Mouse (Mus musculus): ENCODE data around the gene Fam126a. TPM values are rescaled to one million over a fixed set of nuclear protein-coding genes. Genes with fewer than 3 reads are reported as not detected.

The Fam126a gene
- total RNA-seq (2021): 10 to 100 TPM; 32.6 to 32.7 TPM
- long read RNA-seq, experiment 1, full-length matches to known transcripts: 15 of 30 reads
- long read RNA-seq, experiment 1, partial matches to known transcripts: 2 of 30 reads
- long read RNA-seq, experiment 1, other reads (novel, unspliced or antisense): 13 of 30 reads
- long read RNA-seq, experiment 2, full-length matches to known transcripts: 22 of 58 reads
- long read RNA-seq, experiment 2, partial matches to known transcripts: 10 of 58 reads
- long read RNA-seq, experiment 2, other reads (novel, unspliced or antisense): 26 of 58 reads

DNA sequence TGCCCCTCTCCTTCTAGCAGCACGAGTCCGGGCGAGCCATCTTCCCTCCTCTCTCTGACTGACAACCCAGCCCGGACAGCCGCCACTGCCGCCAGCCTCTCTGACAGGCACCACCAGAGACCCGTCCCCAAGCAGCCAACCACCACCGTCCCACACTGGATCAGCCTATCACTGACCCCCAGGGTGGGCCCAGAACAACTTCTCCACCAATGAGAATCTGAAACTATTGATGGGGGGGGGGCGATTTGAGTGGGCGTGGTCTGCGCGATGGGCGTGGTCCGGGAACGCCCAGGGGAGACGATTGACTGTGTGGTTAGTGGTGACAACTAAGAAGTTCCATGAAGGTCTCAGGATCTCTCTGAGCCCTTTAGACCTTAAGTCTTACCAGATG is at the start of gene Fam126a:
Gene Fam126a (minus strand): TSS at position 112 of the 391 bp plus-strand sequence.
- peak; percentile 88 to 92 for DNase-seq (ENCODE audit: low spot score in 2 of 2)

DNA sequence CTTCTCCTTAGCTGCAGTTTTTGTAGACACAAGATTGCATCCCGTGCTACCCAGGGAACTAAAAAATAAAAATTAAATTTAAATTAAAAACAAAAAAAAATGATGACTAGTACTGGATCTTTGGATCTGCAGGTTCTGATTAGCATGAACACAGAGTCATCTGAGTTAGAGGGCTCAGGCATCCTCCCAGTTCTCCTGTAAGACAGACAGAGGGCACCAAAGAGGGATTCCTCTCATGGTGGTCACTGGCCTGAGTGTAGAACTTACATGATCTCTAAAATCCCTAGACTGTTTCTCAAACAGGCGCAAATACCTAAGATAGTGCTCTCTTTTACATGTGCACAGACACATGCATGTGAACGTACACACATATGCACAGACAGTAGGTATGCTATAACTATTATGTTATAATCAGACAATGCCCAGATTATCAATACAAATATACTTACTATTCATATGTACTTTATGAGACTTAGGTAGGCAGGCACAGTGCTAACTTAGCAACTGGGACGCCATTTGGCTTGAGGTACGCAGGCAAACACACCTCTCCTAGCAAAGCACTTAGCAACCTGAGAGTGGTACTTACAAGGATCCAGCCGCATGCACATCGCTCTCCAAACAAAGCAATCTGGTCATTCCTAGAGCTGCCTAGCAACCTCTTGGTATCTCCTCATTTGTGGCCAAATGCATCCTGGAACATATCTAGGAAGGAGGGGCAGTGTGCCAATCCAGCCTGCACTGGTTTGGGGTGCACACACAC is 48.1 kb upstream of the Fam126a start:
- no peak for DNase-seq (ENCODE audit: low spot score in 2 of 2)

- no peak for DNase-seq (ENCODE audit: low spot score in 2 of 2)
Observed at GRCm38 (mm10) chr5:24077739-24078306, 47.3 kb upstream of the Fam126a start.

- DNase-seq (ENCODE audit: low spot score in 2 of 2): peak; percentile 24 to 70
Observed at GRCm38 (mm10) chr5:24076986-24077718, 46.7 kb upstream of the Fam126a start.

- DNase-seq (ENCODE audit: low spot score in 2 of 2): no peak
Observed at GRCm38 (mm10) chr5:24072031-24072430, 41.5 kb upstream of the Fam126a start.

GRCm38 (mm10) chr5:24068955-24069354 is 38.5 kb upstream of the Fam126a start:
- DNase-seq (ENCODE audit: low spot score in 2 of 2): no peak

DNA sequence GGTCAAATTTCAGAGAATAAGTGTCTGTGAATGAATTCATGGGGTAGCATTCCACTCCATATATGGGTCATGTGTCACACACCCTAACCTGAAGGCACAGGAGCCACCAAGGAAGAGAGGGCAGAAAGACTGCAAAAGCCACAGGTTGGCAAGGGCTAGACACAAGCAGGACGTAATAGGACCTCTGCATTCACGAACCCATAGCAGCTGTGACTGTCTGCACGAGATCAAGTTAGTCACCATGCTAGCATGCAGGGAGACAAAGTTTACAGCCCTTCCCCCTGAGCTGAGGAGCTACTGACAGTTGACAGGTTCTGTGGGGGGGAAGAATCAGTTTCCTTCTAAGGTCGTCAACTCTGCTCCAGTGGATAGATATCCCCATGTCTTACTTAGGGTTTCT is 33.1 kb upstream of the Fam126a start:
- no peak for DNase-seq (ENCODE audit: low spot score in 2 of 2)

DNA sequence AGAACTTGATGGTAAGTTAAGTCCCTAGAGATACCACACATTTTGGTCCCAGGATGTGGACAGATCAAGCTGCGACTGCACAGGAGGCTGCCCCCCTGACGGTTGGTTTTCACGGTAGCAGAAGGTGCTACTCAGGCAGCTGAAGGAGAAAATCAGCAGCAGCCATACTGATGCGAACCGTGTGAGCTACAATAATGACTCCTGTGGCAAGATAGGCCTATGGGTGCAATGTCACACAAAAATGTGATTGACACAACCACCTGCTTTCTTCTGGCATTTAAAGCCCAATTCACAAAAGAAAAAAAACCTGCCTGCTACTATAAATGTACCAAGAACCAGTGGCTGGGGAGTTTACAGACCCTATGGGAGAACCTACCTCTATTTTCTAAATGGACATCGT is 32.5 kb upstream of the Fam126a start:
- DNase-seq (ENCODE audit: low spot score in 2 of 2): no peak

DNA sequence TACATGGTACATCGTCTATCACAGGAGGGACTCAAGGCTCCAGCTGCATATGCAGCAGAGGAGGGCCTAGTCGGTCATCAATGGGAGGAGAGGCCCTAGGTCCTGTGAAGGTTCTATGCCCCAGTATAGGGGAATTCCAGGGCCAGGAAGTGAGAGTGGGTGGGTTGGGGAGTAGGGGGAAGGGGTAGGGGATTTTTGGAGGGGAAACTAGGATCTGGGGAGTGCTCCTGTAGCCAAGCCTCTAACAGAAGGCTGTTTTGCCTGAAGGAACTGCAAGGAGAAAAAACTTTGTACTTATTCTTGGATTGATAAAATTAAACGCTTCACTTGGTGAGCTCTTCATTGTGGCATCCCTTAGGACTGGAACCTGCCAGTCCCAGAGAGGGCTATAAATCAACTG is 30.5 kb upstream of the Fam126a start:
- no peak for DNase-seq (ENCODE audit: low spot score in 2 of 2)

GRCm38 (mm10) chr5:24057592-24057991 is 27.1 kb upstream of the Fam126a start:
- DNase-seq (ENCODE audit: low spot score in 2 of 2): no peak

DNA sequence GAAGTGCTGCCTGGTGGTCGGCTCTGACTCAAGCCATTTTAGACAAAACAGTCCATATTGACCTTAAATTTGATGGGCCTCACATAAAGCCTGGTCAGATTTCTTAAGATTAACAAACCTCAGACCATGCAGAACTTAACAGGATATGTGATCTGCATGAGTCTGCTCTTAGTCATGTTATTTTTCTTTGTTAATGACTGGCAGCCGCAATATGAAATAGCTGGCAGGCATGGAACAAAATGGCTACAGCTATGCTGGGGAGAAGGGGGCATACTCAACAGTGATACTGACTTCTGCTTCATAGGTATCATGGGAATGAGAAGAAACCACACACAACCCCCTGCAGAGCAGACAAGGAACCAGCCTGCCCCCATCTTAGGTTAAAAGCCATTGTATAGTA is 26.4 kb upstream of the Fam126a start:
- DNase-seq (ENCODE audit: low spot score in 2 of 2): no peak

DNA sequence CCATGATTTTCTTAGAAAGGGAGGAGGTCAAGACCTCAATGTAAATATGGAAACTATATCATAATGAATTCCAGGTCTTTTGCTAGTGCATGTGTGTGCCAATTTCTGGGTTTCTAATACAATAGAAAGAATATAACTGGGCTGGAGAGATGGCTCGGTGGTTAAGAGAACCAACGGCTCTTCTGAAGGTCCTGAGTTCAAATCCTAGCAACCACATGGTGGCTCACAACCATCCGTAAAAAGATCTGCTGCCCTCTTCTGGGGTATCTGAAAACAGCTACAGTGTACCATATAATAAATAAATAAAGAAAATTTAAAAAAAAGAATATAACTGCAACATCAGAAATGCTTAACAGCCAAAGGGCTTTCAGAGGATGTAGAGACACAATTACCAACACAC is 23.9 kb upstream of the Fam126a start:
- DNase-seq (ENCODE audit: low spot score in 2 of 2): no peak

DNA sequence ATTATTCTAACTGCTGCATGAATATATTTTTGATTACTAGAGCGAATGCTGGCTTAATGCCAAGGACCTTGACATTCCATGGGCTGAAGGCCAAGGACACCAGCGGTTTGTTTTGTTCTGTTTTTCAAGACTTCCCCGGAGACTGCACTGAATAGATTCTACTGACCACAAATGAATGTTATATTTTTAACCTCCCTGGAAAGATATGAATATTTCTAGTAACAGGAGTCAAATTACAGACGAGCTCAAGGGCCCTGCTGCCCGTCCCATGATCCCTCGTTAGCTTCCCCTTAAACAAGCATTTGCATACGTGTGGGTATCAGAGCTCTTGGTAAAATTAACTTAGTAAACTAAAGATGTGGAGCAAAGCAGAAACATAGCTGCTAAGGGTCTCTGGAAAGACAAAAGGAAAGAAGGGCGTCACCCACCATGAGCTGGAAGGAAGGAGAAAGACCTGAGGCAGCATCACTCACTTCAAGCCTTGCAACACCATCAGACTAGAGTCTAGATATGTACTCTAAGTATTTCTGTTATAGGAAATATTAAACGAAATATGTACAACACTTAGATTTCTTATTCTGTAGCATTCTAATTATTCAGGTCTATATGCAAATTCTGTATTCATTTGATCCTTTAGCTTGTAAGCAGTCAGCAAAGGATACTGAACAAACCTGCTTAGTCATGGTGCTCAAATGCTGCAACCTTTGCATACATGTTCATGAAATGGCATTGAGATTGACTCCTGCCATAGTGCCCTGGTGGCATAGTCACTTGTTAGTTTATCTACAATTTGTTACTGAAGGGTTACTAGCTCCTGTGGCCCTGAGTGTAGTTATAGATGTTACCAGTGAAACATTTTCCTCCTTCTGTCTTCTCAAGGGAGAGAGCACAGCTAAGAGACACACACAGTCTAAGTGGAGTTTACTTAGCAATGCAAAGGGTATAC is 23.0 kb upstream of the Fam126a start:
- no peak for DNase-seq (ENCODE audit: low spot score in 2 of 2)

DNA sequence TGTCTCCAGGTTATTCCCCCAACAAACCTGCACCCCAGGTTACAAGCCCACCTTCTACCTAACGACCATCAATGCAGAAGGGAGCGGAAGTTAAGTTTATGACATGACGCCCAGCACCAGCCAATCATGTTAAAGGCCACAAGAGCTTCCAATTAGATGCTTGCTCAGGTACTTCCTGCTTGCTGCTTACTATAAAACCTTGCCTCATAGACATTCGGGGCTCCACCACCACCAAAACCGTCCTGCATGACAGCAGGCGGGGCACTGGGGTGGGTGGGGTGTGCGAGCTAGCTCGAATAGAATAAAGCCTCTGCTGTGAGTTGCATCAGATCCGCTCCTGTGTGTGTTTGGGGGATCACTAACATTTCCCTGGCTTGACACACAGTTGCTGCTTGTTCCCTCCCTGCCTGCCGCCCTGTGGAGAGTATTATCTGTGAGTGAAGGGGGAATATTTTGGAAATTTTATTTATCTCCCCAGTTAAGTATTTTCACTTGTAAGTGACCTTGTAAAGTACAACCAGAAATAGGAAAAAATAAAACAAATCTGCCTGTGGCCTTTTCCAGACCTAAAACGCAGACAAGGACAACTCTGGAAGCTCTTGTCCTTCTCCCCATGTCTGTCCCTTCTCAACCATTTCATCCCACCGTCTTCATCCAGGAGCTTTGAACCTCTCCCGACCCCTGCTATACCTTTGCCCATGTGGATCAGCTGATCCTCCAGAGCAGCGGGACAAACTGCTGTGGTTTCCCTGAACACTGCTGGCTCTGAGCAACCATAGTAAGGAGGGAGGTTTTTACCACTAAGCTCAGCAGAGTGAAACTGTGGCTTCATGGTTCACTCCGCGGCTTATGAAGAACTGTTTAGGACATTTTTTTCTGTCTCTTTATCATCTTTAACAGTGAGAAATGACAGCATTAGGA is 21.5 kb upstream of the Fam126a start:
- no peak for DNase-seq (ENCODE audit: low spot score in 2 of 2)

GRCm38 (mm10) chr5:24047821-24048220 is 17.3 kb upstream of the Fam126a start:
- DNase-seq (ENCODE audit: low spot score in 2 of 2): no peak

DNA sequence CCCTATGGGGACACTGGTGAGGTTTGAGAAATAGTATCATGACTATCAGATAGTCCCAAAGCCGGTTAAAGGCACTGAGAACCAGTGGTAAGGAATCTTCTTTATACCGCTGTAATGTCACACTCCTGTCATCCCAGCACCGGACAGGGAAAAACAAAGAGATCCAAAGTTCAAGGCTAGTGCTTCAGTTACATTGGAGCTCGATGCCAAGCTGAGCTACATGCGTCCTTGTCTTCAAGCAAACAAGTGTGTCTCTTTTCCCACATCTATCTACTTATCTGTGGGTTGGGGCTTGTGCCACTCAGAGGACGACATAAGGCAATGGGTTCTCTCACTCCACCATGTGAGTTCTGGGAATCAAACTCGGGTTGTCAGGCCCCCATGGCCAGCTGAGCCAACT is 16.5 kb upstream of the Fam126a start:
- DNase-seq (ENCODE audit: low spot score in 2 of 2): no peak

DNA sequence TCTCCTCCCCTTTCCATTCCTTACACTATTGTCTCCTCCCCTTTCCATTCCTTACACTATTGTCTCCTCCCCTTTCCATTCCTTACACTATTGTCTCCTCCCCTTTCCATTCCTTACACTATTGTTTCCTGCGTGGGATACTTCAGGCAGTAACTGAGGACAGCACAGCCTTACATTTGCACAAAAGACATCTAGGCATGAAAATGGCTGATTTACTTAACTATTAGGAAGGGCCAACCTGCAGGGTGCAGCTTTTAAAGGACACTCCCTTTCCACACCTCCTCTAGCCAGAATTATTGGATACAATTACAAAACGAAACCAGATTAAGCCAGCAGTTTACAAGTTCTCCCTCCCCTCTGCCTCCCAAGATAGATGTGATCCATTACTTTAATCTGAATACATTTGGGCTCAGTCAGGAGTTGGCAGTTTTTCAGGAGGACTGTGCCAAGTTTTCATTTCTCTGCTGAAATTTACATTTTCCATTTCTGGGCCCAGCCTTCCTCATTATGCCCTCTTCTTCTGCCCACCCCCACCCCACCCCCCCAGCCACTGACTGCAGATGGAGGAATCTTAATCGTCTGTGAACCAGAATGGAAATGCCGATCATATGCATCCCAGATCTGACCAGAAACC is 15.6 kb upstream of the Fam126a start:
- DNase-seq (ENCODE audit: low spot score in 2 of 2): peak in 1 of 2 experiments; percentile 23

GRCm38 (mm10) chr5:24044387-24044786 is 13.9 kb upstream of the Fam126a start:
- no peak for DNase-seq (ENCODE audit: low spot score in 2 of 2)

DNA sequence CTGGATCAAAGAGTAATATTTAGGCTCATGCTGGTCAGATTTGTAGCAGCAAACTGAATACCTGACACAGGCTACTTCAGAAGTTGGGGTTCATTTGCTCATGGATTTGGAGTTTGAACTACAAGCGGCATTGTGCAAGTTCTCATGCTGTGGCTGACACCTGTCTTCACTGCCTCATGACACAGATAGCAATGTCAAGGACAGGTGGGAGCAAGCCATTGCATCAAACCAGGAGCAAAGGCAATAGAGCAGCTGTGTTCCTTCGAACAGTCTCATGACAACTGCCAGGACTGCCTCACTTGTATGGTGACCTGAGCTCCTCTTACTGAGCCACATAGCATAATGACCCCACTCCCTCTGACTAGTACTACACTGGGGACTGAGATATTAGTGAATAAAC is 12.9 kb upstream of the Fam126a start:
- no peak for DNase-seq (ENCODE audit: low spot score in 2 of 2)

All from gastrocnemius, postnatal 4 days (tissue).